Mouse (Mus musculus) brain, embryonic 18.5 days (tissue): ENCODE measurements around the gene Gkap1.

Experiments
- DNase-seq: peaks from one replicate; pipeline ENCODE4 v3.0.0-alpha.2; 2012; ENCODE audit warnings: low read depth, low spot score

Gene Gkap1

GRCm38 (mm10) chr13:58263546-58263945 is 12.0 kb downstream of the Gkap1 start:
- no peak for DNase-seq

DNA sequence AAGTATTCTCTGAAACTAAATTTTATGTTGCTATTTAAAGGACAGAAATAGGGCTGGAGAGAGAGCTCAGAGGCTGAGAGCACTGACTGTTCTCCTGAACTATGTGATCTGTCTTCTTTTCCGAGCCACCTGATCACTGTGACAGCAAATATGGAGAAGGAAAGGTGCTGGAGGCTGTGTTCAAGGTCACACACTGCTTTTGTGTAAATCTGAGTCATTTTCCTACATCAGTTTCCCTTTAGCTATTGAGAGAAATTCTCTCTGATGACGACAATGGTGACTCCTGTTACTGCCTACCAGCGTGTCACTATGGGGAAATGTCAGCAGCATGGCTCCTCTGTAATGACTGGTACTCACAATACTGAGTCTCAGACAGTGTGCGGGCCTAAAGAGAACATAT is 13.8 kb downstream of the Gkap1 start:
- DNase-seq, result no peak

- DNase-seq, result no peak
Measured at GRCm38 (mm10) chr13:58253268-58253667, 22.2 kb downstream of the Gkap1 start.

DNA sequence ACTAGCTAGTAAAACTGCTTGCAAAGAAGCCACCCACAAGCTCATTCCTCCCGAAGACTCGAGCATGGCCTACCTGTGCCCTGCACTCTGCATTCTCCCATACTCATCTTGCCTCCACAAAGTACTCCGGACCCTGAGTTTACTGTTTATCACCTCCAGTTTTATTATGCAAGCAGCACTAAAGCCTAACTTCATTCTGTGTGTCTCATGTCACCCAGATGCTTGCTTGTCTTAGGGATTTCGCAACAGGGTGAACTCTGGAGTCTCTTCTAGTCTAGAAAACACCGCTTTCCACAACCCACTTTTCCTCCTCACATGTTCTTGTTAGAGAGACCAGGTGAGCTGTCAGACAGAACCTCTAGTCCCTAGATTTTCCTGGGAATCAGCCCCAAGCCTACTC is 26.5 kb downstream of the Gkap1 start:
- no peak for DNase-seq

GRCm38 (mm10) chr13:58236536-58236935 is 39.0 kb downstream of the Gkap1 start:
- no peak for DNase-seq

DNA sequence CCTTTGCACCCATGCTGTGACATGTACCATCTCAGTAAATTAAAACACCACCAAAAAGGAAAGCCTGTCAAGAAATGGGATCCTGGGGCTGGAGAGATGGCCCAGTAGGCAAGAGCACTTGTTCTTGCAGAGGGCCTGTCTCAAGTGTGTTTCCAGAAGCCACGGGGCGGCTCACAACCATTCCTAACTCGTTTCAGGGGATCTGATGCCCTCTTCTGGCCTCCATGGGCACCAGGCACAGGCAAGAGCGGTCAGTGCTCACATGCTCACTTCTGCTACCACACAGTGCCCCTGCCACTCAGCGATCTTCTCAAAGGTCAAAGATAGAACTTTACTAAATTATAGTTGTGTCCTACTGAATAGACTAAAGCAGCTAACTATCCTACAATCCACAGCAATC is 42.9 kb downstream of the Gkap1 start:
- no peak for DNase-seq

- DNase-seq, result no peak
Measured at GRCm38 (mm10) chr13:58232070-58232469, 43.4 kb downstream of the Gkap1 start.

GRCm38 (mm10) chr13:58228624-58229023 is 46.9 kb downstream of the Gkap1 start:
- no peak for DNase-seq

DNA sequence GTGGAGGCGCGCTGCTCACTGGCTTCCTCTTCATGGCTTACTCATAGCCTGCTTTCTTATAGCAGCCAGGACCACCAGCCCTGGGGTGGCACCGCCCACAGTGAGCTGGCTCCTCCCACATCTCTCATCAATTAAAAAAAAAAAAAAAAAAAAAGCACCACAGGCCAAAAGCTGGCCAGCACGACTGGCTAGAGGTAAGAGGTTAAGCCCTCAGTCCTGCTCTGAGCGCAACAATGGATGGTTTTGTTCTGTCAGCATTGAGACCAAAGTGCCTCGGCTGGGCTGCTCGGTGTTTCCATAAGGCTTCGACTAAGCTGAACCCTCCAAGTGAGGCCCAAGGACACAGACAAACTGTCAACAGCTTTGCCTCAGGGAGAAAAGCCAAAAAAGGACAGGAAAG is 49.8 kb downstream of the Gkap1 start:
- no peak for DNase-seq

- no peak for DNase-seq
Measured at GRCm38 (mm10) chr13:58220206-58220605, 55.3 kb downstream of the Gkap1 start.

DNA sequence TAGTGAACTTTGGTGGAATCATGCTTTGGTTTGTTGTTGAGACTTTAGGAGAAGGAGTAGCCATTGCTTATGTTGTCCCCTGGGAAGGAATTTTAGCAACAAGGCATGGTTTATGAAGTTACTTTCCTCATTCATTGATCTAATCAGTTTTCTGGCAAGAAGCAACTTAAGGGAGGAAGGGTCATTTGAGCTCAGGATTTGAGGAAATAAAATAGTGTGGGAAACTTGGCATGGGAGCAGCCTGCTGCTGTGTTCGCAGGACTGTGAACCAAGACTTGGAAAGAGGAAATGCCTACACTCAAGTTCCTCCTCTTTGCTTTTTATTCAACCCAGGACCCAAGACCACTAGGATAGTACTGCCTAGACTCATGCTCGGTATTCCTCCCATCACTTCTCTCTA is 58.0 kb downstream of the Gkap1 start:
- DNase-seq, result no peak

GRCm38 (mm10) chr13:58216395-58216794 is 59.1 kb downstream of the Gkap1 start:
- DNase-seq, result no peak

GRCm38 (mm10) chr13:58215592-58216341 is 59.7 kb downstream of the Gkap1 start, which contains the start of gene Ubqln1:
Gene Ubqln1 (minus strand): TSS chr13:58215653.
- peak; percentile 75 for DNase-seq

DNA sequence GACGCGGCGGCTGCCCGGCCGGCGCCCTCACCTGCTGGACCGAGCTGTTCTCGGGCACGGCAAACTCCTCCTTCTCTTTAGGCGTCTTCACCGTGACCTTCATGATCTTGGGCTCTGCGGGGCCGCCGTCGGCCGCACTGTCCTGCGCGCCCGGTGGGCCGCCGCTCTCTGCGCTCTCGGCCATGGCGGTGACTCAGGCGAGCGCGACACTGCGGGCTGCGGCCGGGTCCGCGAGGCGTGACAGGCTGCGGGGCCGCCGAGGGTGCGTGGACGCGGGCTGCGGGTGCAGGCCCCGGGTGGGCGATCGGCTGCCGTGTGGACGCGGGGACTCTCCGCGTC is 60.3 kb downstream of the Gkap1 start:
- no peak for DNase-seq

DNA sequence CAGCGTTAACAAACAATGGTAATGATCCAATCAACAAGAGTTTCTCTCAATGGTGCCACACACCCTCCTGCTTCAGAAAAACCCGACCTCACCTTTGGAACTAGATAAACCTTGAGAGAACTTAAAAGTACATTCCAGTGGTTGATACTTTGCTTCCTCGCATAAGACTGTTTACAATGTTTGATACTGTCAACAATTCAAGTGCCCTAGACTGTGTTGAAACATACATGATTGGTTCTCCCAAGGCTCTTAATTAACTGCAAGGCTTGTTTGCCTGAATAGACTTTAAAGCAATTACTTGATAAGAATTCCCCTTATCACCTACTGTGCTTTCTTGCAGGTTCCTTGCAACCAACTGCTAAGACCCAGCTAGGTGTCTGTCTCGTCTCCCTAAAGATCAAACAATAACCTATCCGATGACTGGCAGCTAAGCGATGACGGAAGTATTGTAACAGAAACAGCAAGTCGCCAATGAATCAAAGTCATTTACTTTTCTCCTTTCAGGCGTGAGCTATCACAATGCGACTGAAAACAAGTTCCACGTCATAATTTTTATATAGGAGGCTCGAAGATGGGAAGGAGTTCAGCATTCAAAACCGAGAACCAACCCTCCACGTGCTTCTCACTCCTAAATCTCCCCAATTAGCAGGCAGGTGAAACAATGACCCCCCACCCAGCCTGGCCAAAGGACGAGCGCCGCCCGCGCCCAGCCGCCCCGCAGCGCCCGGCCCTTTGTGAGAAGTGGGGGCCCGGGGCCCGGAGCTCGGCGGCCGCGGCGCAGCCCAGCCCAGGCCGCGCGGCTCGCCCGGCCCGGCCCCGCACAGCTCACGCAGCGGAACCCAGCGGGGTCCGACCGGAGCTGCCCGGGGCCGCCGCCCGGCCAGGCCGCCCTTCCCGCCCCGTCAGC is 60.9 kb downstream of the Gkap1 start:
- DNase-seq, result no peak

DNA sequence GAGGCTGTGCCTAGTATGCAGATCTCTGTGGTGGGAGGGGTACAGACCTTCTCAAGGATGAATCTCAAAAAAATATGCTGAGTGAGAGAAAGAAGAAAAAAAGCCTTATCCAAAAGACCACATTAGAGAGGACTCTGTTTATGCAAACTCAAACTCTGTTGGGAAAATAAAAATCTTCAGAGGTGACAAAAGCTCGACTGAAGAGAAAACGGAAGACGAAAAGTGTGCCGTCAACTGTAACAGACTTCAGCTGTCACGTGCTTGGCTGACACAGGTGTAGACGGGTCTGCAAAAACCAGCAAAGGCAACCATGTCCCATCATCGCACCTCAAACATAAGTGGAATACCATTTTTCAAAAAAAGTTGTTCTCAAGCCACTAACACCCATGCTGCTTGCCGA is 61.7 kb downstream of the Gkap1 start:
- DNase-seq, result no peak

- no peak for DNase-seq
Measured at GRCm38 (mm10) chr13:58212530-58212929, 63.0 kb downstream of the Gkap1 start.

DNA sequence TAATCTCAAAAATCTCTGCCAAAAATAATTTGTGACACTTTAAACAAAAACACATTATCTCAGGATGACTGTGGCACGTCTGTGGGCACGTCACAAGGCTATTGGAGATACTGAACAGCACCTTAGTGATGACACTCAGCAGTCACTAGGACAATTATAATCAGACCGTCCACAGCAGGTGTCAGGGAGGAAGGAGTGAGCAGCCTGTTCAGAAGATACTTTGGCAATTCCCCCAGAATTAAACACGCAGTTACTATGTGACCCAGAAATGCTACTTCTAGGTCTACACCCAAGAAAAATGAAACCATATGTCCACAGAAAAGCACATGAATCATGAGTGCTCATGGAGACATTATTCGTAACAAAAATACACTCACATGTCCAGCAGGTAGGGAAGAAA is 65.1 kb downstream of the Gkap1 start:
- DNase-seq, result no peak

- DNase-seq, result no peak
Measured at GRCm38 (mm10) chr13:58206084-58206483, 69.4 kb downstream of the Gkap1 start.

DNA sequence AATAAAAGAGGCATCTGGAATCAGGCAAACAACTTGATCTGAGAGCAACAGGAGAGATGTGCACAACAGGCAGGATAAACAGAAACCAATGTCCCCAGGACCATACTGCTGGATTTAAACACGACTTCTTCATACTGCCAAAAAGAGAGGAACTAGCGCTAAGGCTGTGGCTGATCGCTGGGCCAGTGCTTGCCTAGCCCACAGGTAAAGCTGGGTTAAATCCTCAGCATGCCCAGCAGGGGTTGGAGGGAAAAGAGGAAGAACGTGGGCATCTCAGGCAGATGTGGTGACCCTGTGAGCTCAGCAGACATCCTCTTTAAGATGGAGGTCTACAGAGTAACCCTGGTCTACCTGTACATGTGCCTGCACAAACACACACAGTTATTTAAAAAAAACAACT is 70.5 kb downstream of the Gkap1 start:
- DNase-seq, result no peak

DNA sequence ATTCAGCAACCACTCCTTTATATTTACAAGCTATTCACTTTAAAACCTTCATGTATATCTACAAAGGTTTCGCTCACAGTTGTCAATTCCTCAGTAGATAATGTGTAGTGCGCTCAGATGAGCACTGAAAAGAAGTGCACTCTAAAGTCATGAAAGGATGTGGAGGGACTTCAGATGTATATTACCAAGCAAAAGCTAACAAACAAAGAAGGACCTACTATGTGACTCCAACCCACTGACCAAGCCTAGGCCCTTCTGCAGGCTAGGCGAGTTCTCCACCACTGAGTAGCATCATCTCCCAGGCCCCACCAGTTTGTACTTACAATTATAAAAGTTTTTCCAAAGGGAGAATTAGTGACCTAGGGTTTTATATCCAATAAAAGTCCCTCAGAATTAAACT is 71.3 kb downstream of the Gkap1 start:
- DNase-seq, result no peak

GRCm38 (mm10) chr13:58202903-58203302 is 72.6 kb downstream of the Gkap1 start:
- no peak for DNase-seq

DNA sequence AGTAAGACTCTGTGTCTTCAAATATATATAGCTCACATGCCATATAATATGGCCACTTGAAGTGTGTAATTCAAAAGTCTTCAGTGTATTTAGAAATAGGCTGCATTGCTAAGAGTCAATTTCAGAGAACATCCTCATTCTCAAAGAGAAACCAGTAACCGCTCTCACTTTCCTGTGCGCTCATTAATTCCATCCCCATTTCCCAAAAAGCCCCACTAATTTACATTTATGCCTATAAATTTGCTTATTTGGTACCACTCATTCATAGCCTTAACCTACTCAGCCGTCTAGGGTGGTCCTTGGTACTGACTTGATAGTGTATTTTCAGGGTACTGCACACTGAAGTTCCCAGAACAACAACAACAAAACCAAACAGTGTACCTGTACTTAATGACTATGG is 73.6 kb downstream of the Gkap1 start:
- DNase-seq, result no peak
